Mouse (Mus musculus) adrenal gland, adult 8-10 months (tissue): ENCODE measurements around the gene Jag1. TPM values are rescaled to one million over a fixed set of nuclear protein-coding genes. Genes with fewer than 3 reads are reported as not detected.

ENCODE experiments used
- DNase-seq: peaks from one replicate; pipeline ENCODE4 v3.0.0; 2022
- total RNA-seq, 4 experiments: library from RNA; stranded (reverse); gene quantifications; 2 replicates each; pipeline ENCODE4 v1.2.4; 2022

Jag1 gene
- total RNA-seq, 4 experiments from 2014 or later = 10.0 to 13.4 (median 12.6) TPM

DNA sequence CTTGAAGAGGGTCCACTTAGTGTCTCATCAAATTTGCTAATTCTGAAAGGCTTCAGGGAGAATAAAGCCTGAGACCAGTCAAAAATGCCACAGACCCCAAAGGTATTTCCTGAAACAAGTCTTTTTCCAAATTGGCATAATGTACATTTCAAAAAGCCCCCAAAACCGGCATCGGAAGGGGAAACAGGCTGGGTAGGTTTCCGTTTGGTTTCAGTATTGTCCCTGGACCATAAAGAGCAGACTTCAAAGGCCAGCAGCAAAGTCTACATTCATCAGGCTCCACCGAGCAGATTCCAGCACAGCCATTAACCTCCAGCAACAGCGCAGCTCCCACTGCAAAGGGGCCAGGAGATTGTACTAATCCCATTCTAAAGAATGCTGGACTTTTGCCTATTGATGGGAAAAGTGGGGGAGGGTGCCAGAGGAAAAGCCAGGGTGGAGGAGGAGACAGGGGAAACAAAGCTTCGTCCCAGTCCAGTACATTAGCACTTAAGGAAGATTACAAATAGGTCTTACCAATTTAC is 17.2 kb downstream of the Jag1 start:
- no peak for DNase-seq

- no peak for DNase-seq
Measured at GRCm38 (mm10) chr2:137098269-137099035, 18.0 kb downstream of the Jag1 start.

- DNase-seq = no peak
Measured at GRCm38 (mm10) chr2:137096981-137097460, 19.4 kb downstream of the Jag1 start.

DNA sequence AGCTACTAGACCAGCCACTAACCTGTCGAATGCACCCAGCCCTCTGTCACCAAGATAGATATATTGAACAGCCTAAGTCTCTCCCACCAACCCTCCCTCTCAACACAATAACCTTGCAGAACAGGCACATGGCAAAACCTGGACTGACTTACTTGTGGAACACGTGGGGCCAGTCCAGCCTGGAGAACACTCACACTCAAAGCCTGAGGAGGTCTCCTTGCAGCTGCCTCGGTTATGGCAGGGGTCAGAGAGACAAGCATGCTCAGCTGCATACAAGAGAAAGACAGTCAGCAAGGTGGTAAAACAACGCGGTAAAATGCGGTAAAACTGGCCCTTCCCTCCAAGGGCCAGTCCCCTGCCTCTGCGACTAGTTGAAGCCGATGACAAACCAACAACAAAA is 22.1 kb downstream of the Jag1 start:
- no peak for DNase-seq

- no peak for DNase-seq
Measured at GRCm38 (mm10) chr2:137093298-137093630, 23.2 kb downstream of the Jag1 start.

GRCm38 (mm10) chr2:137092523-137093297 is 23.7 kb downstream of the Jag1 start:
- DNase-seq = no peak

DNA sequence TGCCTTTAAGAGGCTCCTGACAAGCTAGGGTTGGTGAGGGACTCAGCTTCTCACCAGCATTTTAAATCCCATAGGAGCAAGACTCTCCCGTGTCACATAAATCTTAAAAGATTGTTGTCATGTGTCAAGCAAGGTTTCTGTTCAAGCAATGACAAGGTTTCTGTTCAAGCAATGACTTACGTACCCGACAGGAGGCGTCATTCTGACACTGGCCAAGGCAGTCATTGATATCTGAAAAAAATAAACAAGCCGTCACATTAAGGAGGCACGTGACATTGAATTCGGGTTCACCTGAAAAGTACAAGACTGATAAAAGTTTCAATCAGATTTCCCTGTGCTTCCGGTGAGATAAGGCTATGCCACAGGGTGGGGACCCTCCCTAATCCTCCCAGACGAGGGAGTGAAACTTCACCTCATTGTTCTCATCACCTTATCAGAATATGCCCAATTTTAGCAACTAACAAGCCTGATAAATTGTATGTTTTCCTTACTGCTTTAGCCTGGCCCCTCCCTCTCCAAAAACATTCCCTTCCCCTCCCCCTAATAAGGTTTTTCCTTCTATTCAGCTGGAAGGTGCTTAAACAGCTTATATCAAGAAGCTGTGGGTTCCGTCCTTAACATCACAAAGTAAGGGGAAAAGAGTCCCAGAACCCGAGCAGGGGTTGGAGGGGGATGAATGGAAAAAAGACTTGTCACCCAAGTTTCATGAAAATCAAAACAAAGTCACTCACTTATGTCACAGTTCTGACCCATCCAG is 24.5 kb downstream of the Jag1 start:
- no peak for DNase-seq

DNA sequence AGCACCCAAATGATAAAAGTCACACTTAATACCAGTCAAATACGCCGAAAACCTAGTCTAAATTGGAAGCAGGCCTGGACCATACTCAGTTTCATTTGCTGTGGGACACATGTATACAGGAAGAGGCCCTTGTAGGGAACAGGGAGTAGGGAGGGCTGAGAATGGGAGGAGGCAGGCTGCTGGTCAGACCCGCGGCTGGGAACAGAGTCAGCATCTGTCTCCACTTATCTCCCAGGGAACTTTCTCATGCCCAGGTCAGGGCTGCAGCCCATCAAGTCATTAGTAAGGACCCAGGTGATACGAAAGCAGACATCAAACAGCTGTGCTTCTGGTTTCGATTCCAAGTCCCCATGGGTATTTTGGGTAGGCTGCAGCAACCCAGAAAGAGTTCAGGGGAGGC is 28.7 kb downstream of the Jag1 start:
- no peak for DNase-seq

DNA sequence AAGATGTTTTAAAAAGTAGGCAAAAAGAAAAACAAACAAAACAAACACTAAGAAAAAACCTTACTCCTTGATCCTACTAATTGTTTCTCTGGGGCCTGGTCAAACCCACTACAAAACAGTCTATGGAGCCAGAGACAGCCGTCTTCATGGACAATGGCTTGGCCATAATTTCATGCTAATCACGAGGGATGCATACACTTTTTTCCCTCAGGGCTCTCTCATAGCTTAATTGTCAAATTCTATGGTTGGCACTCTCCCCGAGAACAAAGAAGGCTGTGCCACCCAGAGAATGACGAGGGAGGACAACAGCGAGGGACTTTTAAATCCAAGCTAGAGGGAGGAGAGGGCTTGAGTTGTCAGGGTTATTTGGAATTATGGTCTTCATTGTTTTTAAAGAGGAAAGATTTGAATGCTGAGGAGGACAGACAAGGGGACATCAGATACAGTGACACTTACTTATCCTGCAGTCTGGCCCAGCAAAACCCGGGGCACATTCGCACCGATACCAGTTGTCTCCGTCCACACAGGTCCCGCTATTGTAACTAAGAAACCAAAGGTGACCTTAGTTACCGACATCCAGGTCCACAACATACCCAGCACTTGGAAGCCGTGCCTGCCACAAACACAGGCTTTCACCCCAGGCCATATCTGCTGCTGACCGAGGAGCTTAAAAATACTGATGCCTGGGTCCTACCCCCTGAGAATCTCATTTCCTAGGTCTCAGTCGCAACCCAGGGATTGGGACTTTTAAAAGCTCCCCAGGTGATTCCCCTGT is 29.6 kb downstream of the Jag1 start:
- DNase-seq = no peak

- DNase-seq = no peak
Measured at GRCm38 (mm10) chr2:137085257-137085656, 31.2 kb downstream of the Jag1 start.

- DNase-seq = no peak
Measured at GRCm38 (mm10) chr2:137082896-137083620, 33.4 kb downstream of the Jag1 start.

DNA sequence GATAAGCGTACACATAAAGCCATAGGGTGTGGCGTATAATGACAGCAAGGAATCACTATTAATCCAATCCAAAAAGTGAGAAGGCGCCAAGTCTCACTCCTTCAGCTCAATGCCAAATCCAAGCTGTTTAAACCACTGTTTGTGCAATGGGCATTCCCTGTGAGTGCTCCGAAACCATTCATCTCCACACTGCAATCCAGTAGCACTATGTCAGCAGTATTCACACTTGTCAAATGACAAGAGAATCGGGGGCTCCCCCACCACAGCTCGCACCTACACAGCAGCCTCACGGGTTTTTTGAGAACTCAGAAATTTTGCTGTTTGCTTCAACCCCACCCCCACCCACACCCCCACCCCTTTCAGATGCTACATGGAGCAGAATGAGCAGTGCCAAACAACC is 35.4 kb downstream of the Jag1 start:
- no peak for DNase-seq

DNA sequence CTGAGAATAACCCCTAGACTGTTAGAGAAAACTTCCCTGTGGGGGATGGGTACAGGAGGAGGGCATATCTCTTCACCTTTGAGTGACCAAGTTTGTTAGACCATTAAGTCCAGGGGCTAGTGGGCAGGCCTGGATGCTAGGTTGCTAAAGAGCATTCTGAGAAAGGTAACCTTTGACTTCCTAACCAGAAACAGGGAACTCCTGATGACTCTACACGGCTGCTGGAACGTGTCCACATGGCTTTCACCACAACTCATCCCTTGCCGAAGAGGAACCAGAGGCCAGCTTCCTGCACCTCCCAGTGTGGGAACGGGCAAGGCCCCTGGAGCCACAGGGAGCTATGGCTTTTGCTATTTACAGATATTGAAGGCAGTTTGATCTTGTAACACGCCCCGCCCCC is 36.0 kb downstream of the Jag1 start:
- no peak for DNase-seq

DNA sequence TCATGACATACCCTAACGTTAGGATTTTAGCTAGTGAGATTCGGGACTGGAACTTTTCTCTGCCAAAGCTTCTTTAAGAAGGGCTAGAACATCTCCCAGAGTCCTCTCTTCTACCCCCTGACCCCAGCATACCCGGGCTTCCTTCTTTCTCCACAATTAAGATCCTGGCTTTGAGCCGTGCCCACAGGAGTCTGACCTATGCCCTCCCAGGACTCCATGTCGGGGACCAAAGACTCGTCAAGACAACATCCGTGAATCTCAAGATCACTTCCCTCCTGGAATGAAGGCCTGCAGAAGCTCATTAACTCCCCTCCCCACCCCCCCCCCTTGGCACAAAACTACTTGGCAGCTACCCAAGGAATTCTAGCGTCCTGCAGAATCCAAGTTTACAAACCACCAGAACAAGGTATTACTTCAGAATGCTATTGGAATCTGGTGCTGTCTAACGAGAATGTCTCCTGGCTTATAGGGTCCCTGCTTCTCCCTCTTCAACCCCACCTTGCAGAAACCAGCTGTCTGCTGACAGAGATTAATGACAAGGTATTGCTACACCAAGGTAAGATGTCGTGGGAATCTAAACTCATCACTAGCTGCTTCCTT is 36.6 kb downstream of the Jag1 start:
- DNase-seq = no peak

DNA sequence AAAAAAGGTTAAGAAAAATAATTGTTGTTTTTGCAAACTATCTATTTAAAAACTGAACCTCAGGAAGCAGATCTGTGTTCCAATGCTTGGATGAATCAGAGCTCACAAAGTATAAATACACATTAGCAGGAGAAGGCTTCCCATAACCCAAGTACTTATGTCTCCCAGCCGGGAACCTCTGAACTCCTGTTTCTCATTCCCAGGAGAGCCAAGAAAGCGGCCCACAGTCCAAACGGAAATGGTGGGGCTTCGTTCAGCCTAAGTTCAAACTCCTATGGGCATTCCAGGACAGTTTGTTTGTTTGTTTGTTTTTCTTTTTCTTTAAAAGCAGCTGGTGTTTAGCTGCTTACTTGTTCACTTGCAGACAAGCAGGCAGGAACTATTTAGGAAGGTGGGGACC is 37.7 kb downstream of the Jag1 start:
- no peak for DNase-seq

DNA sequence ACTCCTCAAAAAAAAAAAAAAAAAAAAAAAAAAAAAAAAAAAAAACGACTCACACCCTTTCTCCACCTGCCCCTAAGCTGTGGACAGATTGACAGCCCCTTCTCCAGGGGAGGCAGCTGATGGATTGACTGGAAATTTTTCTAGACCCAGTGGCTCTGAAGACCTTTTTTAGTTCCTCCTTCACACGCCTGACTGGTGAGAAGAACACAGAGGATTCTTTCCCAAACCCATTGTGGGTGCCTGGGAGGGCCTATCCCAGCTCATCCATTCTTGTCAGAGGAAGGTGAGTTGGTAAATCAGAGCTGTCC is 42.2 kb downstream of the Jag1 start:
- no peak for DNase-seq

DNA sequence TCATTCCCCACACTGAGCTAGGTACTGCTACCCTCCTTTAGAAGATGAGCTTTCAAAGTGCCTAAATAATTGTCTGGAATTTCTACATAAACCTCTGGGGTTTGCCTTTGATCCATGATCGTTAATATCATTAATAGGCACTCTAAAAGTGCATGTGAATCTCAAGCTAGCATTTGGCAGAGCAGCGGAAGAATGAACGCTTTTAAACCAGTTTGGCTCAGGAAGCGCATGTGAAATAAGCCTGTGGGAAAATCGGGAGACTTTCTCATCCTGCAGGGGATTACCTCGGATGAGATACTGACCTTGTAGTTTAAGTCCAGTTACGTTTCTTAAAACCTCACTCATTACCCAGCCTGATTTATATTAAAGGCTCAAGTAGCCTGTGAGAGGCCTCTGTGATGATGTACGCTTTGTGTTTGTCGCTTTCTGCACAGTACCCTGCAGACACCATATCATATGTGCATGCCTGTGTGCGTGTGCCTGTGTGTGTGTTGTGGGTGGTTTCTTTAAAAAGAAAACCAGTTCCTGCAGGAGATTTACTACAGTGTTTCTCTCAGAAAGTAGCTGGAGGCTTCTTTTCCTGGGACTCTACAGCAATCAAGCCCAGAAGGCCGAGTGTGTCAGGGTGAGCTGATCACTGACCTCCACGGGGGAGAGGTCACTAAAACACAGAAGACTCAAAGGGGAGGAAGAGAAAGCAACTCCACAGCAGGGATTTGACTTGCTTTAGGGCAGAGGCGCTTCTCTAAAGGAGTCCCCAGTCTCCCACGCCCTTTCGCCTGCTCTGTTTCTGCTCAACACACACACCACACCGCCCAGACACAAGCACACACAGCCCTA is 42.8 kb downstream of the Jag1 start:
- no peak for DNase-seq

DNA sequence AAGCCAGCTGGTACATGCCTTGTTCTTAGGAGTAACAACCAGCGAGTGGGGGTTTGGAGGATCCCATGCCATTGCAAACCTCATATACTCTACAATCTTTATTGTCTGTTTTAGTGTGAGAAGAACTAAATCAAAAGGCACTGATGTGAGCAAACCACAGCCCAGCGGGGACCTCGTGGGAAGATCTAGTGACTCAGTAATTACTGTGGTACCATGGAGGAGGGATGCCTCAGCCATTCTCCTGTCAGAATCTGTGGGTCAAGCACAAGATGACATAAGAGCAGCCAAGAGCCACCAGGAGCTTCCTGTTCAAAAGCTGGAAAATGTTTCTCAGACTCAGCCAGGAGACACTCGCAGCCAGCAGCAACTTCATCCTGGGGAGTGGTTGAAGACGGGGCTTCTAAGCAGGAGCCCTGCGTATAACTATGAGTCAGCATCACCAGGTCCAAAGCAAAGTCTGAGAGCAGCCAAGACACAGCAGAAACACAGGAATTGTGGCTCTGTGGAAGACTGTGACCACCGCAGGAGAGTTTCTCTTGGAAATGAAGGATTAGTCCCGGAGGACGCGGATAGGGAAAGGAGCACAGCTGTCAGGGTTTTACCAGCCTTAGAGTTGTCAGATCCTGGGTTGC is 48.8 kb downstream of the Jag1 start:
- DNase-seq = no peak

- no peak for DNase-seq
Measured at GRCm38 (mm10) chr2:137064513-137064912, 51.9 kb downstream of the Jag1 start.

DNA sequence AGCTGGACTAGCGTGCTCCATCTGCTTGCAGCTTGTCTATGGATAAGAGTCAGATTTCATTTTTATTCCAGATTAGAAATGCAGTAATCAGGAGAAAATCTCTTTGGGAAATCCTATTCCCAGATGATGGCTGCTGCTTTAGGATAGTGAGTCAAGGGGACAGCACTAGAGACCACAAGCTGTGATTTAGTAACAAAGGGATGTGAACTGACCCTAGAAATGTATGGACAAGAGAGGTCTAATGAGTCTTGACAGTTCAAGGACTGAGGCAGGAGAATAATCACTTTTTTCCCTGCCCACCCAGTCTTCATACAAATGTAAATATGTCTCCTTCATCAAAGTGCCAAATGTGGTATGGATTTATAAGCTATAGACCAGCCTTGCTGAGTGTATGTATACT is 52.6 kb downstream of the Jag1 start:
- DNase-seq = no peak
